Mouse (Mus musculus) left cerebral cortex, postnatal 36 days (tissue): ENCODE measurements around the gene Tti1. TPM values are rescaled to one million over a fixed set of nuclear protein-coding genes. Genes with fewer than 3 reads are reported as not detected.

ENCODE experiments used
- total RNA-seq, 2 experiments: library from RNA; stranded (reverse); gene quantifications; 2 replicates each; pipeline ENCODE4 v1.2.3; 2021

The Tti1 gene
- total RNA-seq, 2 experiments from 2014 or later = 19.7 to 21.1 TPM

Other genes starting within 250 kb of the Tti1 start
- 100 to 1,000 TPM; 155 to 172 TPM for gene Vstm2l, start 113.8 kb downstream of the Tti1 start, total RNA-seq
- gene Rprd1b, start 64 bp upstream of the Tti1 start, total RNA-seq = 10 to 100 TPM; 50.9 to 58.1 TPM
- 10 to 100 TPM; 11.2 to 11.5 TPM for gene Tgm2, start 118.0 kb upstream of the Tti1 start, total RNA-seq
- 1 to 10 TPM; 3.5 TPM for gene D630003M21Rik, start 200.8 kb upstream of the Tti1 start, total RNA-seq
- not detected for gene Bpi, start 229.7 kb upstream of the Tti1 start, total RNA-seq